Mouse (Mus musculus) MEL (cell line): ENCODE measurements around the gene Th.

ENCODE experiments used
- BHLHE40 ChIP-seq: IDR thresholded peaks from 2 replicates; pipeline ENCODE4 v1.6.1; 2012; ENCODE audit warnings: low read depth, mild to moderate bottlenecking, inconsistent platforms, low read length, improper control_type of control experiment, borderline replicate concordance
- CHD2 ChIP-seq: IDR thresholded peaks from 2 replicates; pipeline ENCODE4 v1.6.1; 2011; ENCODE audit warnings: low read length, improper control_type of control experiment
- CTCF ChIP-seq, 3 experiments: IDR thresholded peaks in 2 of 3; conservative IDR thresholded peaks in 1 of 3; 2 replicates each; pipeline ENCODE4 v1.5.1; 2011 to 2012; ENCODE audit warnings: low read length in 3 of 3, low read depth in 2 of 3, mild to moderate bottlenecking in 2 of 3, improper control_type of control experiment in 1 of 3, inconsistent platforms in 1 of 3, mixed read lengths in 1 of 3, moderate library complexity in 1 of 3; ENCODE audit not compliant: control insufficient read depth in 1 of 3, insufficient read depth in 1 of 3, poor library complexity in 1 of 3, severe bottlenecking in 1 of 3
- EP300 ChIP-seq, 2 experiments: IDR thresholded peaks; 2 replicates each; pipeline ENCODE4 v1.6.1; 2011; ENCODE audit warnings: improper control_type of control experiment in 2 of 2, low read length in 2 of 2, low read depth in 1 of 2, mild to moderate bottlenecking in 1 of 2
- ETS1 ChIP-seq: IDR thresholded peaks from 2 replicates; pipeline ENCODE4 v1.6.1; 2012; ENCODE audit warnings: low read depth, mild to moderate bottlenecking, inconsistent platforms, low read length, improper control_type of control experiment, moderate library complexity
- GATA1 ChIP-seq: IDR thresholded peaks from 2 replicates; pipeline ENCODE4 v1.6.1; 2011; ENCODE audit warnings: low read depth, low read length, improper control_type of control experiment
- JUND ChIP-seq: IDR thresholded peaks from 2 replicates; pipeline ENCODE4 v1.6.1; 2011; ENCODE audit warnings: low read depth, mild to moderate bottlenecking, improper control_type of control experiment, low read length
- MAZ ChIP-seq: IDR thresholded peaks from 2 replicates; pipeline ENCODE4 v1.6.1; 2012; ENCODE audit warnings: low read depth, mild to moderate bottlenecking, inconsistent platforms, low read length, improper control_type of control experiment
- POLR2A ChIP-seq, 2 experiments: IDR thresholded peaks; 2 replicates each; pipeline ENCODE4 v1.6.1; 2011 to 2012; ENCODE audit warnings: low read length in 2 of 2, mild to moderate bottlenecking in 2 of 2, control low read depth in 1 of 2, improper control_type of control experiment in 1 of 2, low read depth in 1 of 2, moderate library complexity in 1 of 2; ENCODE audit not compliant: control insufficient read depth in 1 of 2, insufficient read depth in 1 of 2, poor library complexity in 1 of 2
- SIN3A ChIP-seq: IDR thresholded peaks from 2 replicates; pipeline ENCODE4 v1.6.1; 2012; ENCODE audit warnings: low read length, improper control_type of control experiment, inconsistent platforms
- UBTF ChIP-seq: IDR thresholded peaks from 2 replicates; pipeline ENCODE4 v1.6.1; 2012; ENCODE audit warnings: low read depth, mild to moderate bottlenecking, inconsistent platforms, low read length, improper control_type of control experiment, moderate library complexity, borderline replicate concordance; ENCODE audit not compliant: insufficient read depth
- ZC3H11A ChIP-seq: IDR thresholded peaks from 2 replicates; pipeline ENCODE4 v1.6.1; 2012; ENCODE audit warnings: low read depth, mild to moderate bottlenecking, inconsistent platforms, low read length, improper control_type of control experiment
- ZNF384 ChIP-seq: IDR thresholded peaks from 2 replicates; pipeline ENCODE4 v1.6.1; 2012; ENCODE audit warnings: low read depth, mild to moderate bottlenecking, inconsistent platforms, low read length, improper control_type of control experiment

GRCm38 (mm10) chr7:142931028-142931427 lies at the start of gene Th:
- TF ChIP-seq EP300 (IDR thresholded peaks at IDR 0.05; ENCODE audit: low read depth in 1 of 2, low read length in 2 of 2) (no peak), CTCF (IDR thresholded peaks at IDR 0.05 in 2 of 3, conservative IDR thresholded peaks at IDR 0.05 in 1 of 3; ENCODE audit: control insufficient read depth in 1 of 3, insufficient read depth in 1 of 3, low read depth in 2 of 3, low read length in 3 of 3, poor library complexity in 1 of 3, severe bottlenecking in 1 of 3) (no peak), ZC3H11A (no peak), GATA1 (no peak), POLR2A (IDR thresholded peaks at IDR 0.05; ENCODE audit: control insufficient read depth in 1 of 2, insufficient read depth in 1 of 2, low read depth in 1 of 2, low read length in 2 of 2, poor library complexity in 1 of 2) (no peak), CHD2 (no peak), BHLHE40 (no peak), ETS1 (no peak), SIN3A (no peak), MAZ (no peak), ZNF384 (no peak), JUND (no peak), UBTF (no peak)
